Mouse (Mus musculus): ENCODE data around the gene Ankrd11. TPM values are rescaled to one million over a fixed set of nuclear protein-coding genes. Genes with fewer than 3 reads are reported as not detected.

Gene Ankrd11
- total RNA-seq, 2 experiments from 2014 or later, result 137 to 138 TPM

- intact Hi-C loops (cut with DNase I), result no loop called here
- DNase-seq (ENCODE audit: extremely low spot score in 1 of 2, low spot score in 2 of 2), result no peak
These were observed 58.7 kb downstream of the Ankrd11 start for GRCm38 (mm10) chr8:122983178-122983942.

- intact Hi-C loops (cut with DNase I), result no loop called here
- no peak for DNase-seq (ENCODE audit: extremely low spot score in 1 of 2, low spot score in 2 of 2)
These were observed 60.4 kb downstream of the Ankrd11 start for GRCm38 (mm10) chr8:122981646-122982045.

GRCm38 (mm10) chr8:122979865-122980509 lies 62.1 kb downstream of the Ankrd11 start:
- intact Hi-C loops (cut with DNase I), result no loop called here
- DNase-seq (ENCODE audit: extremely low spot score in 1 of 2, low spot score in 2 of 2), result no peak

GRCm38 (mm10) chr8:122979424-122979823 lies 62.7 kb downstream of the Ankrd11 start:
- no peak for DNase-seq (ENCODE audit: extremely low spot score in 1 of 2, low spot score in 2 of 2)
- intact Hi-C loops (cut with DNase I), result no loop called here

GRCm38 (mm10) chr8:122976046-122976445 lies 66.0 kb downstream of the Ankrd11 start:
- intact Hi-C loops (cut with DNase I), result no loop called here
- DNase-seq (ENCODE audit: extremely low spot score in 1 of 2, low spot score in 2 of 2), result no peak

- intact Hi-C loops (cut with DNase I), result no loop called here
- DNase-seq (ENCODE audit: extremely low spot score in 1 of 2, low spot score in 2 of 2), result no peak
These were observed 72.0 kb downstream of the Ankrd11 start for GRCm38 (mm10) chr8:122969964-122970620.

GRCm38 (mm10) chr8:122968145-122968544 lies 73.9 kb downstream of the Ankrd11 start:
- intact Hi-C loops (cut with DNase I), result no loop called here
- DNase-seq (ENCODE audit: extremely low spot score in 1 of 2, low spot score in 2 of 2), result no peak

GRCm38 (mm10) chr8:122966638-122967037 lies 75.4 kb downstream of the Ankrd11 start:
- no peak for DNase-seq (ENCODE audit: extremely low spot score in 1 of 2, low spot score in 2 of 2)
- intact Hi-C loops (cut with DNase I), result no loop called here

GRCm38 (mm10) chr8:122962046-122962445 lies 80.0 kb downstream of the Ankrd11 start:
- intact Hi-C loops (cut with DNase I), result no loop called here
- no peak for DNase-seq (ENCODE audit: extremely low spot score in 1 of 2, low spot score in 2 of 2)

GRCm38 (mm10) chr8:122961458-122961857 lies 80.6 kb downstream of the Ankrd11 start:
- DNase-seq (ENCODE audit: extremely low spot score in 1 of 2, low spot score in 2 of 2), result no peak
- intact Hi-C loops (cut with DNase I), result no loop called here

- intact Hi-C loops (cut with DNase I), result no loop called here
- no peak for DNase-seq (ENCODE audit: extremely low spot score in 1 of 2, low spot score in 2 of 2)
These were observed 81.1 kb downstream of the Ankrd11 start for GRCm38 (mm10) chr8:122960932-122961331.

GRCm38 (mm10) chr8:122960323-122960722 lies 81.8 kb downstream of the Ankrd11 start:
- intact Hi-C loops (cut with DNase I), result no loop called here
- DNase-seq (ENCODE audit: extremely low spot score in 1 of 2, low spot score in 2 of 2), result no peak

GRCm38 (mm10) chr8:122955997-122956396 lies 86.1 kb downstream of the Ankrd11 start:
- intact Hi-C loops (cut with DNase I), result no loop called here
- no peak for DNase-seq (ENCODE audit: extremely low spot score in 1 of 2, low spot score in 2 of 2)

GRCm38 (mm10) chr8:122955195-122955594 lies 86.9 kb downstream of the Ankrd11 start:
- intact Hi-C loops (cut with DNase I), result no loop called here
- no peak for DNase-seq (ENCODE audit: extremely low spot score in 1 of 2, low spot score in 2 of 2)

- no peak for DNase-seq (ENCODE audit: extremely low spot score in 1 of 2, low spot score in 2 of 2)
- intact Hi-C loops (cut with DNase I), result no loop called here
These were observed 87.8 kb downstream of the Ankrd11 start for GRCm38 (mm10) chr8:122954090-122954799.

GRCm38 (mm10) chr8:122953028-122953427 lies 89.0 kb downstream of the Ankrd11 start:
- intact Hi-C loops (cut with DNase I), result no loop called here

GRCm38 (mm10) chr8:122951456-122951855 lies 90.6 kb downstream of the Ankrd11 start:
- no peak for DNase-seq (ENCODE audit: extremely low spot score in 1 of 2, low spot score in 2 of 2)
- intact Hi-C loops (cut with DNase I), result no loop called here

More at GRCm38 (mm10) chr8:122953028-122953427, 89.0 kb downstream of the Ankrd11 start:
- no peak for DNase-seq (ENCODE audit: extremely low spot score in 1 of 2, low spot score in 2 of 2)

GRCm38 (mm10) chr8:122949701-122950100 lies 92.4 kb downstream of the Ankrd11 start:
- DNase-seq (ENCODE audit: extremely low spot score in 1 of 2, low spot score in 2 of 2), result no peak
- intact Hi-C loops (cut with DNase I), result no loop called here

- DNase-seq (ENCODE audit: extremely low spot score in 1 of 2, low spot score in 2 of 2), result no peak
- intact Hi-C loops (cut with DNase I), result no loop called here
These were observed 96.3 kb downstream of the Ankrd11 start for GRCm38 (mm10) chr8:122945775-122946174.

Data from left cerebral cortex, postnatal 10 days (tissue).